Mouse (Mus musculus) kidney, adult 2 months (tissue): Measurements from ENCODE around the gene Slc2a10. TPM values are rescaled to one million over a fixed set of nuclear protein-coding genes. Genes with fewer than 3 reads are reported as not detected.

ENCODE experiments used
- DNase-seq: peaks from one replicate; pipeline ENCODE4 v3.0.0; 2021
- H3K27ac ChIP-seq: fragments of 200-500 bp; 2 replicates; pipeline ENCODE4 v1.5.1; 2012; ENCODE audit warnings: low read depth, low read length, control low read depth, inconsistent platforms; ENCODE audit not compliant: insufficient read depth
- H3K27me3 ChIP-seq: fragments of 200-500 bp; replicated peaks from 2 replicates; pipeline ENCODE4 v1.6.1; 2012; ENCODE audit warnings: mild to moderate bottlenecking, moderate library complexity, low read length, inconsistent platforms; ENCODE audit not compliant: control insufficient read depth, insufficient read depth
- H3K36me3 ChIP-seq: fragments of 200-500 bp; 2 replicates; pipeline ENCODE4 v1.6.1; 2012; ENCODE audit warnings: mild to moderate bottlenecking, moderate library complexity, low read length, inconsistent platforms; ENCODE audit not compliant: control insufficient read depth, insufficient read depth
- H3K4me1 ChIP-seq: fragments of 200-500 bp; 2 replicates; pipeline ENCODE4 v1.6.1; 2011; ENCODE audit warnings: low read length; ENCODE audit not compliant: control insufficient read depth, insufficient read depth
- H3K4me3 ChIP-seq: fragments of 200-500 bp; 2 replicates; pipeline ENCODE4 v1.5.1; 2011; ENCODE audit warnings: mild to moderate bottlenecking, low read depth, low read length, control low read depth; ENCODE audit not compliant: insufficient read depth
- CTCF ChIP-seq: fragments of 200-500 bp; conservative IDR thresholded peaks from 2 replicates; pipeline ENCODE4 v1.5.1; 2011; ENCODE audit warnings: low read depth, mild to moderate bottlenecking, control low read depth, low read length, moderate library complexity, mixed read lengths; ENCODE audit not compliant: insufficient read depth, insufficient read length
- POLR2A ChIP-seq: fragments of 200-500 bp; IDR thresholded peaks from one replicate; pipeline ENCODE4 v1.6.1; 2011; ENCODE audit warnings: low read depth, low read length, control low read depth
- whole genome bisulfite sequencing: fragments of 180-500 bp; shearing (Covaris S2); methylation state at CpG from one replicate; pipeline ENCODE4 v1.1.7; 2018; 5-methylcytosine and 5-hydroxymethylcytosine counted together
- polyA plus RNA-seq: library from polyadenylated mRNA; depleted of rRNA; stranded (reverse); fragments of >200 nt; gene quantifications from 2 replicates; pipeline ENCODE4 v1.2.3, GENCODE M21; 2012

Gene Slc2a10
- polyA plus RNA-seq, 1 experiment = 1.5 TPM

GRCm38 (mm10) chr2:165486881-165487535 lies 16.6 kb upstream of the Slc2a10 start:
- no peak overlapping the region for H3K27ac ChIP-seq
- no peak overlapping the region for H3K4me3 ChIP-seq
- WGBS = 22% methylated on average over 8 of the region's 8 CpGs
- H3K36me3 ChIP-seq = no peaks in the 10 kb centered on the region
- no peaks in the 10 kb centered on the region for H3K27me3 ChIP-seq
- peak; percentile 61 for DNase-seq
- TF ChIP-seq POLR2A (no peak), CTCF (peak; percentile 99; the same call in 1 of the 2 replicates)
- H3K4me1 ChIP-seq = peaks cover 3% of the 10 kb centered on the region; the same call in 1 of the 2 replicates

GRCm38 (mm10) chr2:165492648-165493553 lies 10.7 kb upstream of the Slc2a10 start, which contains the start of gene Trp53rka:
Gene Trp53rka, minus strand, starts transcription at chr2:165493324.
- TF ChIP-seq POLR2A = peak; percentile 59
- TF ChIP-seq CTCF = no peak
- under 1% methylated on average over 83 of the region's 84 CpGs for WGBS
- Histone ChIP-seq H3K27me3 (no peaks in the 10 kb centered on the region), H3K4me1 (peaks cover 6% of the 10 kb centered on the region; the same call in 1 of the 2 replicates), H3K27ac (peak within 1 kb of the TSS; percentile 36), H3K36me3 (no peaks in the 10 kb centered on the region), H3K4me3 (peak within 1 kb of the TSS; percentile 80)
- DNase-seq = peak; percentile 90

- DNase-seq = no peak
- H3K27ac ChIP-seq = peak overlapping the region; percentile 36
- no peaks in the 10 kb centered on the region for H3K27me3 ChIP-seq
- TF ChIP-seq POLR2A (no peak), CTCF (no peak)
- WGBS = 29% methylated on average over 17 of the region's 17 CpGs
- no peaks in the 10 kb centered on the region for H3K36me3 ChIP-seq
- H3K4me1 ChIP-seq = peaks cover 6% of the 10 kb centered on the region; the same call in 1 of the 2 replicates
- H3K4me3 ChIP-seq = peak overlapping the region; percentile 80
These were observed 9.9 kb upstream of the Slc2a10 start for GRCm38 (mm10) chr2:165493587-165494210.

- Histone ChIP-seq H3K36me3 (no peaks in the 10 kb centered on the region), H3K27ac (no peak overlapping the region), H3K27me3 (no peaks in the 10 kb centered on the region), H3K4me1 (peaks cover 6% of the 10 kb centered on the region; the same call in 1 of the 2 replicates), H3K4me3 (no peak overlapping the region)
- no peak for DNase-seq
- no peak for TF ChIP-seq POLR2A
- TF ChIP-seq CTCF = no peak
- WGBS = 49% methylated on average over 2 of the region's 2 CpGs
These were observed 9.1 kb upstream of the Slc2a10 start for GRCm38 (mm10) chr2:165494495-165494894.

GRCm38 (mm10) chr2:165496251-165496650 lies 7.3 kb upstream of the Slc2a10 start:
- DNase-seq = peak; percentile 46
- TF ChIP-seq CTCF (peak; percentile 49), POLR2A (no peak)
- Histone ChIP-seq H3K4me1 (peaks cover 6% of the 10 kb centered on the region; the same call in 1 of the 2 replicates), H3K4me3 (no peak overlapping the region), H3K36me3 (no peaks in the 10 kb centered on the region), H3K27ac (no peak overlapping the region), H3K27me3 (no peaks in the 10 kb centered on the region)

- Histone ChIP-seq H3K4me1 (peaks cover 4% of the 10 kb centered on the region; the same call in 1 of the 2 replicates), H3K36me3 (no peaks in the 10 kb centered on the region), H3K4me3 (no peak overlapping the region), H3K27me3 (no peaks in the 10 kb centered on the region), H3K27ac (no peak overlapping the region)
- no peak for TF ChIP-seq CTCF
- no peak for TF ChIP-seq POLR2A
- 83% methylated on average over 2 of the region's 2 CpGs for WGBS
- no peak for DNase-seq
These were observed 5.8 kb upstream of the Slc2a10 start for GRCm38 (mm10) chr2:165497706-165498275.
